Mouse (Mus musculus) forebrain, postnatal 0 days (tissue): ENCODE data around the gene Mtg2. TPM values are rescaled to one million over a fixed set of nuclear protein-coding genes. Genes with fewer than 3 reads are reported as not detected.
A peak's percentile ranks its signal among the peaks of the same experiment; 100 is the strongest.

ENCODE experiments used
- ATAC-seq: fragments of 200-750 bp; cut with Nextera tagmentation; 2 replicates; pipeline ENCODE4 v1.8.0; 2017; ENCODE audit warnings: mild to moderate bottlenecking, moderate library complexity
- DNase-seq: peaks from one replicate; pipeline ENCODE4 v3.0.0-alpha.2; 2015
- H3K27ac ChIP-seq: fragments of 300-500 bp; sonication (generic); 2 replicates; pipeline ENCODE4 v1.5.1; 2014; ENCODE audit warnings: low read depth, mild to moderate bottlenecking, antibody characterized with exemption, low read length, moderate library complexity, mixed read lengths
- H3K27me3 ChIP-seq: fragments of 300-500 bp; sonication (generic); 2 replicates; pipeline ENCODE4 v1.6.1; 2014; ENCODE audit warnings: mild to moderate bottlenecking, low read length, mixed read lengths; ENCODE audit not compliant: insufficient read depth
- H3K36me3 ChIP-seq: fragments of 300-500 bp; sonication (generic); 2 replicates; pipeline ENCODE4 v1.6.1; 2014; ENCODE audit warnings: mild to moderate bottlenecking, moderate library complexity; ENCODE audit not compliant: insufficient read depth
- H3K4me1 ChIP-seq: fragments of 300-500 bp; sonication (generic); 2 replicates; pipeline ENCODE4 v1.6.1; 2014; ENCODE audit warnings: antibody characterized with exemption; ENCODE audit not compliant: insufficient read depth
- H3K4me2 ChIP-seq: fragments of 300-500 bp; sonication (generic); 2 replicates; pipeline ENCODE4 v1.6.1; 2014; ENCODE audit warnings: low read depth, mild to moderate bottlenecking, moderate library complexity
- H3K4me3 ChIP-seq: fragments of 300-500 bp; sonication (generic); 2 replicates; pipeline ENCODE4 v1.5.1; 2014; ENCODE audit warnings: low read depth, low read length, mixed read lengths
- H3K9ac ChIP-seq: fragments of 300-500 bp; sonication (generic); 2 replicates; pipeline ENCODE4 v1.6.1; 2014; ENCODE audit warnings: mild to moderate bottlenecking
- H3K9me3 ChIP-seq: fragments of 300-500 bp; sonication (generic); 2 replicates; pipeline ENCODE4 v1.6.1; 2016; ENCODE audit warnings: low read length
- CTCF ChIP-seq: sonication (generic); IDR thresholded peaks from 2 replicates; pipeline ENCODE4 v1.5.1; 2016; ENCODE audit warnings: antibody characterized with exemption, control low read depth, low read depth
- WGBS: fragments of 180-500 bp; shearing (Covaris S2); extraction: QIAGEN DNeasy Blood & Tissue Kit; methylation state at CpG from one replicate; pipeline ENCODE4 v1.1.7; 2014; 5-methylcytosine and 5-hydroxymethylcytosine counted together
- polyA plus RNA-seq: library from polyadenylated mRNA; unstranded; fragments of >200 nt; fragmentation: Nextera tagmentation; extraction: Ambion mirVana; gene quantifications from 2 replicates; pipeline ENCODE4 v1.2.1, GENCODE M21; 2015
- total RNA-seq: library from RNA; depleted of rRNA; stranded (reverse); fragments of >200 nt; gene quantifications from 2 replicates; pipeline ENCODE4 v1.2.3, GENCODE M21; 2014

The Mtg2 gene
- total and polyA plus RNA-seq, 2 experiments from 2014 or later: 25.5 to 32.2 TPM

GRCm38 (mm10) chr2:180077622-180078021, 7.2 kb downstream of the Mtg2 start:
- H3K4me3 ChIP-seq: no peak overlapping the region
- DNase-seq: no peak
- no peak for TF ChIP-seq CTCF
- no peak overlapping the region for H3K27ac ChIP-seq
- H3K9me3 ChIP-seq: no peaks in the 10 kb centered on the region
- H3K4me2 ChIP-seq: no peak overlapping the region
- ATAC-seq: no peak
- H3K4me1 ChIP-seq: no peaks in the 10 kb centered on the region
- peaks cover 18% of the 10 kb centered on the region for H3K36me3 ChIP-seq
- 66% methylated on average over 3 of the region's 3 CpGs for WGBS
- H3K9ac ChIP-seq: no peak overlapping the region
- H3K27me3 ChIP-seq: no peaks in the 10 kb centered on the region

DNA sequence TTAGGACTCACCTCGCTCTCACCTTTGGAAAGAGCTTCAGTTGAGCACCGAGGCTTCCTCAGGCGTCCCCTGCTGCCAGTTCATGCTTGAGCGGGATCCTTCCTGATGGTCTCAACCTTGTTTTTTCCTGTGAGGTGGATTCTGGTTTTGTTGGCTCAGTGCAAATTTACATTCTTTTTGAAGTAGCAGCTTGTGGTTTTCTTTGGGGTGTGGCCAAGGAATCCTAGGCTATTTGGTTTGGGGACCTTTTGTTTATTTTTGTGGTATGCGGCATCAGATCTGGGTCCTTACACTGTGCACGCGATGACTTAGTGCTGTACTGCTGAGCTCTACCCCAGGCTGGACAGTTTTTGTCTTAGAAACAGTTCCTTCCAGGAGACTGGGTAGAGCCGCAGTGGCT, 10.3 kb downstream of the Mtg2 start:
- DNase-seq: no peak
- no peak for TF ChIP-seq CTCF

DNA sequence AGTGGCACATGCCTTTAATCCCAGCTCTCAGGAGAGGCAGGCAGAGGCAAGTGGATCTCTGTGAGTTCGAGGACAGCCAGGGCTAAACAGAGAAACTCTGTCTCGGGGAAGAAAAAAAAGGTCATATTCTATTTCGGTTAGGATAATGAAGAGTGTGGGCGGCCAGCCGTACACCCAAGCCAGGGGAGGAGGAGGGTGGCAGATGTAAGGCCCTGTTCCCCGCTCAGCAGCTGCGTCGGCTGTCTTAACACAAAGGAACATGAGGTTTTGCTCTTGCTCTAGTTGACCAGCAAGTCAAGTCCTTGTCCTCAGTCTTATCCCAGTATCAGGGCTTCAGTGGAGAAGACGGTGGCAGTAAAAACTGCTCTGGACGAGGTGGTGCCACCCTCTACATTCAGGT, 12.7 kb downstream of the Mtg2 start:
- H3K4me1 ChIP-seq: no peaks in the 10 kb centered on the region
- TF ChIP-seq CTCF: no peak
- 86% methylated on average over 10 of the region's 10 CpGs for WGBS
- no peak overlapping the region for H3K4me3 ChIP-seq
- DNase-seq (no peak), ATAC-seq (no peak)
- H3K4me2 ChIP-seq: no peak overlapping the region
- H3K9me3 ChIP-seq: no peaks in the 10 kb centered on the region
- H3K27me3 ChIP-seq: no peaks in the 10 kb centered on the region
- no peak overlapping the region for H3K9ac ChIP-seq
- peaks cover 38% of the 10 kb centered on the region for H3K36me3 ChIP-seq
- H3K27ac ChIP-seq: no peak overlapping the region

More for the DNA sequence above, 10.3 kb downstream of the Mtg2 start:
- Histone ChIP-seq H3K36me3 (peaks cover 38% of the 10 kb centered on the region), H3K9me3 (no peaks in the 10 kb centered on the region), H3K4me1 (no peaks in the 10 kb centered on the region), H3K4me2 (no peak overlapping the region), H3K4me3 (no peak overlapping the region), H3K27ac (no peak overlapping the region), H3K27me3 (no peaks in the 10 kb centered on the region), H3K9ac (no peak overlapping the region)
- 87% methylated on average over 8 of the region's 8 CpGs for WGBS
- ATAC-seq: no peak

DNA sequence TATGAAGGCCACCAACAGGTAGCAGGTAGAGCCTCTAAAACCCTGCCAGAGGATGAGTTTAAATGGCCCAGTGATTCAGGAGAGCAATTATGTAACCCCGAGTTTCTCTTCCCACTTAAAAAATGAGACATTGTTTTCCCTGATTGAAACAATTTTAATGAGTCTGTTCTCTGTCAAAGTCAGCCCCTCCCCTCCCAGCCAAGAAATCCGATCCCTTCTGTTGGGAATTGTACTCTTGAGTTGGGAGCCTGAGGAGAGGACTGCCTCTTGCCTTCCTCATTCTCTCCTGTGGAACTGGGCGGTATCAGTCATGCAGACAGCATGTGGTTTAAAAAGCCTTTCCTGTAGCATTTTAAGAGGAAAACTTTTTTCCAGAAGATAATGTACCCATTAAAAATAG, 14.2 kb downstream of the Mtg2 start:
- Histone ChIP-seq H3K27me3 (no peaks in the 10 kb centered on the region), H3K4me2 (no peak overlapping the region), H3K9me3 (no peaks in the 10 kb centered on the region), H3K4me1 (no peaks in the 10 kb centered on the region), H3K4me3 (no peak overlapping the region), H3K36me3 (peaks cover 36% of the 10 kb centered on the region), H3K27ac (no peak overlapping the region), H3K9ac (no peak overlapping the region)
- DNase-seq: no peak
- 43% methylated on average over 3 of the region's 3 CpGs for WGBS
- no peak for TF ChIP-seq CTCF
- ATAC-seq: no peak

DNA sequence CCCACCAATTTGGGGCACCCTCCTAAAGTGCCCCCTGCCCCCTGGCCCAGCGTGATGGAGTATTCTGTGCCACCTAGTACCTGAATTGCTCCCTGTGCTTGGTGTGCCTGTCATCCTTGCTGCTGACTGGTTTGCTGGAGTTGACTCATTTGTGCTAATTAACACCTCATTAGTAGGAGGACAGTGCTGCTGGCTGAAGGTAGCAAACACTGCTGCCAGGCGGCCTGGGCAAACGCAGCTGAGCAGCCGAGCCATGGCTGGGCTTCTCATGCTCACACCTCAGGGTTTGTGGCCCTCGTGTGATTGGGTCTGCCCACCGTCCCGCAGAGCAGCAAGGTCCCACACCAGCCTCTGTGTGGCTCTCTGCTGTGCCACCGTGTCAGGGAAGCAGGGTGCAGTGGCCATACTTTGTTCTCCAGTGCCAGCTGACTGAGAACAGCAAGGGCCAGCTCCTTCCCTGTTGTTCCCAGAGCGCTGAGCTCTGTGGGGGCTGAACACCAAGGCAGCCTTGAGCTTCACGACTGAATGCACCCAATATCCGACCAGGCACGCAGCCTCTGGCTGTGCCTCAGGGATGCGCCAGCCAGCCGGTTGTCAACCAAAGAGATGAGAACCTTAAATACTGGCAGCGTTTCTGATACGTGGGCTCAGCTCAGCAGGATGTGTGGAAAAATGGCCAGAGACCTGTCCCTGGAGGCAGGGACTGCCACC, 15.7 kb downstream of the Mtg2 start:
- H3K4me1 ChIP-seq: no peaks in the 10 kb centered on the region
- no peak overlapping the region for H3K4me3 ChIP-seq
- no peak overlapping the region for H3K27ac ChIP-seq
- no peaks in the 10 kb centered on the region for H3K27me3 ChIP-seq
- TF ChIP-seq CTCF: no peak
- H3K9ac ChIP-seq: no peak overlapping the region
- H3K36me3 ChIP-seq: peaks cover 32% of the 10 kb centered on the region
- ATAC-seq (peak; percentile 26; the same call in 1 of the 2 replicates), DNase-seq (no peak)
- WGBS: 51% methylated on average over 16 of the region's 16 CpGs
- no peak overlapping the region for H3K4me2 ChIP-seq
- no peaks in the 10 kb centered on the region for H3K9me3 ChIP-seq

- Histone ChIP-seq H3K4me3 (no peak overlapping the region), H3K27ac (no peak overlapping the region), H3K36me3 (peaks cover 32% of the 10 kb centered on the region), H3K4me1 (no peaks in the 10 kb centered on the region), H3K9me3 (no peaks in the 10 kb centered on the region), H3K9ac (no peak overlapping the region), H3K27me3 (no peaks in the 10 kb centered on the region), H3K4me2 (no peak overlapping the region)
- TF ChIP-seq CTCF: no peak
- no peak for ATAC-seq
- 80% methylated on average over 5 of the region's 5 CpGs for WGBS
- no peak for DNase-seq
These were observed 16.2 kb downstream of the Mtg2 start for GRCm38 (mm10) chr2:180086637-180087027.

- Histone ChIP-seq H3K4me2 (no peak overlapping the region), H3K9me3 (no peaks in the 10 kb centered on the region), H3K27me3 (no peaks in the 10 kb centered on the region), H3K9ac (no peak overlapping the region), H3K4me1 (no peaks in the 10 kb centered on the region), H3K36me3 (peaks cover 26% of the 10 kb centered on the region), H3K27ac (no peak overlapping the region), H3K4me3 (no peak overlapping the region)
- DNase-seq: no peak
- WGBS: 90% methylated on average over 4 of the region's 4 CpGs
- ATAC-seq: no peak
- no peak; the same call in 1 of the 2 replicates for TF ChIP-seq CTCF
These were observed 17.1 kb downstream of the Mtg2 start for GRCm38 (mm10) chr2:180087472-180087871.
